Mouse (Mus musculus): ENCODE measurements at regions not wholly inside any gene's neighbourhood (a gene's known extent, or its start where the extent isn't known, plus 50 kb on each side); places are given as distances from the start of the nearest gene placed in this dataset.

- DNase-seq = no peak
Measured at GRCm38 (mm10) chr6:148539207-148539960, 95.2 kb upstream of the Tmtc1 start.

- DNase-seq = no peak
Measured at GRCm38 (mm10) chr6:148534364-148534763, 90.2 kb upstream of the Tmtc1 start.

GRCm38 (mm10) chr6:148531068-148531467, 86.9 kb upstream of the Tmtc1 start:
- no peak for DNase-seq

- no peak for DNase-seq
Measured at GRCm38 (mm10) chr6:148528611-148529010, 84.4 kb upstream of the Tmtc1 start.

DNA sequence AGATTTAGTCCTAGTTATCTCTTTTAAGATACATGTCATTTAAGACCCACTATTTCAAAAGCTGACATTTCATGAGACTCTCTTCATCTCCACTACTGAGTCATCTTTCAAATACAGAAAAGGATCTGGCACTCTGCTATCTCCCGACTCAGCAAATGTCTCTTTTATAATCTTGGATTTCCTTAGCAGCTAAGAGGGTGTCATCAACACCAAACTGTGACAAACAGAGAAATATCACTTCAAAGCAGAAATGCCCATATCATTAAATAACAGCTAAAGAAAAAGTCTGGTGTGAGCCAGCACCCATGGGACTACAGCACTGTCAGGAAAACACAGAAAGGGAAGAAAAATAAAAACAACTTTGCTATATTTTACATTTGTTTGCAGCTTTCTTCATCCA, 78.7 kb upstream of the Tmtc1 start:
- DNase-seq = no peak

- no peak for DNase-seq
Measured at GRCm38 (mm10) chr6:148517536-148518245, 73.5 kb upstream of the Tmtc1 start.

DNA sequence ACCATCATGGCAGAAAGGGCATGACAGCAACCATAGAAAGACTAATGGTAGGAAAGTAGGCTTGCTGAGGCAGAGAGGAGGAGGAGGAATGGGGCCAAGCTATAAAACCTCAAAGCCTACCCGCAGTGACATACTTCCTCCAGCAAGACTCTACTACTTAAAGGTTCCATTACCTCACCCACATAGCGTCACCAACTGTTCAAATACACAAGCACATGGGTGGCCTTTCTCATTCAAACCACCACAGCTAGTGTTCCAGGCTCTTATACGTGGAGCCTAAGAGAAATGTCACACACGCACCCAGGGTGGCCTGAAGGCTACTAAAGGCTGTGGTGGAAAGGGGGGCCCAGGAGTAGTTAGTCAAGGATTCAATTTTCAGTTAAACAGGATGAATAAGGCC, 72.5 kb upstream of the Tmtc1 start:
- DNase-seq = peak; percentile 4

DNA sequence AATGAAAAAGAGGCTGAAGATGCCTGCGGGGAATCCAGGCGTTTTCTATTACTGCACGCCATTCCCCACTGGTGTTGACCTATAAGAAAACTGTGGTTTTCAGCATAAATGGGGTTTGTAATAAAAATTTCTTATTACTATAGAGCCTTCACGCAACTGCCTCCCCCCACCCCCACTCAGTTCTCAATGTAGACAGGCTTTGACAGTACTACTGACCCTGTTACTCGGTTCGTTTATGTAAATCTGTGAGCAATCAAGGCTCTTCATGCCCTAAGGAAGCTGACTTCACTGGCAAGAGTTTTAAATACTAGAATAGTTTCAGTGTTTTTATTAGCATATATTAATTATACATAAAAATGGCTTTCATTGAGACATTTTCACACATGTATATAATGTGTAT, 70.9 kb upstream of the Tmtc1 start:
- DNase-seq = no peak

- no peak for DNase-seq
Measured at GRCm38 (mm10) chr6:148514645-148515044, 70.5 kb upstream of the Tmtc1 start.

- no peak for DNase-seq
Measured at GRCm38 (mm10) chr6:148514124-148514523, 69.9 kb upstream of the Tmtc1 start.

DNA sequence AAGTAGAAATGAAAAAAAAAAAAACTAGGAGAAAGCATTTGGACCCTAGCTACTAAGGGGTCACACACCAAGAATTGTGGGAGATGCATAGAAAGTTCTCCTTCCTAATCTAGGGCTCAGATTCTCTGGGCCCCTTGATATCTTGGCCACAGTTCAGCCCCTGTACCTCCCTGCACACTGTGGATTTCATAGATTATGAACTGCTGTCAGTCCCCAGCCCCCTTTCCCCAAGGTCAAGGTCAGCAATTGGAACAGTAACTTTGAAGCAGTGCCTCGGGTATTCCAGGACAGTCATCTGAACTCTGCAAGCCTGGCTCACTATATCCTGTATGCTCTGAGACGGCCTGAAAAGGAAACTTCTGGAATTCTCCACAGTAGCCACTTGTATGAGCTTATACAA, 68.9 kb upstream of the Tmtc1 start:
- no peak for DNase-seq

- DNase-seq = no peak
Measured at GRCm38 (mm10) chr6:148505325-148505724, 61.1 kb upstream of the Tmtc1 start.

DNA sequence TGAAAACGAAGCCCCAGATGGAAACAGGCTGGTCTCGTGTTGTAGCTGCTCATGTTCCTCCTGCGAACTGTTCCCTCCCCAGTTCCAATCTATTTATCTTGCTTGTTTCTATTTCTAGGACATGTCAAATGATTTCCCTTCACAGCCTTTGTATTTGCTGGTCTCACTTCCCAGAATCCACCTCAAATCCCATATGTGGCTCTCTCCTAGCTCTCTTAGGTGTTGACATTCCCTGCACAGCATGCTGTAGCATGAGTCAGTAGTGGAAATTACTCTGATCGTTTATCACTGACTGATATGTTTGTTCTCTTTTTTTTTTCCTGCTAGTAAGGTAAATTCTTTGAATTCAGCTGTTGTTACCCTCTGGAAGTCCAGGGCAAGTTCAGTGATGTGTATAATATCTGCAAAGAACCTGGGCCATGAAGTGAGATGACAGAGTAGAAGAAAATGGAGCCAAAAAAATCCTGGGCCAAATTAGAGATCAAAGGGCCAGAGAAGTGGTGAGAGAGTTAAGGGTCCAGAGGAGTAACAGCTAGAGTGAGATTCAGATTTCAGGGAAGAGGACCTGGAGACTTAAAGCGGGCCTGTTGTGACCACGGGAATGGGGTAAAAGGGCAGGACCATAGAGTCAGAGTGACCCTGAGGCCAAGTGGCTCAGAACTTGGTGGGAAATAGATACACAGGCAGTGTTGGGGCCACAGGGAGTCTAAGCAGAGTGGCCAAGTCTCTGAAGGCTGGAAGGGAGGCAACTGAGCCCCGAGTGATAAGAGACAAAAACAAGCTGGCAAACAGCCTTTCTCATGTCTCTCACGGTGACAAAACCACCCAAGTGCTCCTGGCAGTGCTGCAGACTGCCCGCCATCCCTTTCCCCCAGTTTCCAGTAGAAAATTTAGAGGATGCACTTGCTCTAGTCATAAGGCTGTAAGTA, 56.3 kb upstream of the Tmtc1 start:
- no peak for DNase-seq

Measured in lung, postnatal 10 days (tissue).